Mouse (Mus musculus) thymus, postnatal 25 days (tissue): ENCODE data around the gene Gm28230.

Source experiments
- DNase-seq: peaks from one replicate; pipeline ENCODE4 v3.0.0; 2022

The Gm28230 gene

GRCm38 (mm10) chr2:74691995-74692807 is 34.3 kb upstream of the Gm28230 start:
- DNase-seq = no peak

- no peak for DNase-seq
These were observed 33.6 kb upstream of the Gm28230 start for GRCm38 (mm10) chr2:74692808-74693431.

- DNase-seq = no peak
These were observed 33.1 kb upstream of the Gm28230 start for GRCm38 (mm10) chr2:74693432-74693827.

- no peak for DNase-seq
These were observed 32.5 kb upstream of the Gm28230 start for GRCm38 (mm10) chr2:74694066-74694465.

GRCm38 (mm10) chr2:74695383-74695782 is 31.1 kb upstream of the Gm28230 start:
- DNase-seq = no peak

- no peak for DNase-seq
These were observed 30.6 kb upstream of the Gm28230 start for GRCm38 (mm10) chr2:74695813-74696430.

- no peak for DNase-seq
These were observed 29.8 kb upstream of the Gm28230 start for GRCm38 (mm10) chr2:74696442-74697335.

- no peak for DNase-seq
These were observed 28.9 kb upstream of the Gm28230 start, which contains the start of gene Hoxd9 for GRCm38 (mm10) chr2:74697567-74698121. Gene Hoxd9 (plus strand): TSS chr2:74697727.

- no peak for DNase-seq
These were observed 28.1 kb upstream of the Gm28230 start for GRCm38 (mm10) chr2:74698201-74699052.

GRCm38 (mm10) chr2:74699053-74699430 is 27.5 kb upstream of the Gm28230 start:
- DNase-seq = no peak

- DNase-seq = no peak
These were observed 26.6 kb upstream of the Gm28230 start for GRCm38 (mm10) chr2:74699664-74700545.

- DNase-seq = no peak
These were observed 25.9 kb upstream of the Gm28230 start for GRCm38 (mm10) chr2:74700546-74701112.

GRCm38 (mm10) chr2:74701949-74702819 is 24.3 kb upstream of the Gm28230 start:
- DNase-seq = peak; percentile 58

GRCm38 (mm10) chr2:74702820-74703219 is 23.7 kb upstream of the Gm28230 start:
- no peak for DNase-seq

- DNase-seq = no peak
These were observed 23.2 kb upstream of the Gm28230 start for GRCm38 (mm10) chr2:74703317-74703716.

GRCm38 (mm10) chr2:74703720-74704392 is 22.7 kb upstream of the Gm28230 start:
- no peak for DNase-seq

- peak; percentile 27 for DNase-seq
These were observed 22.0 kb upstream of the Gm28230 start, which contains the start of gene Hoxd8 for GRCm38 (mm10) chr2:74704393-74704998. Gene Hoxd8 (plus strand): TSS chr2:74704615.

- DNase-seq = no peak
These were observed 21.5 kb upstream of the Gm28230 start for GRCm38 (mm10) chr2:74704999-74705466.
